ENCODE assay signal across 11 mouse cellular contexts in the genomic region with DNA sequence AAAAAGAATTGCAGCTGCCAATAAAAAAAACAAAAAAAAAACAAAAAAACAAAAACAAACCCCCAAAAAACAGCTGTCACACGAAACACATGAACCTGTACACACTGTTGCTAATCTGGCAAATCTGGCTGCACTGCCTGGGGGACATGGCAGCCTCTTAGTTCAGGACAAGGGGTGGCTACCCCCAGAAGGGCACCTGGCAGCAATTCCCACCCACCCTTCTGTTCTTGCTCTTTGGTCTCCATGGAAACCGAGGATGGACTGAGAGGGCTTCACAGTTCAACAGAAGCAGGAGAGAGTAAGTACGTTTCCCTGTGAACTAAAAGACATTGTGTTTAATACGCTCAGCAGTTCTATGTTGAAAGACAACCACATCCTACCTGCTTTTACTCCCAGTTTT. TPM values are rescaled to one million over a fixed set of nuclear protein-coding genes. Genes with fewer than 3 reads are reported as not detected.
A peak's percentile ranks its signal among the peaks of the same experiment; 100 is the strongest.
DNase-seq lines count a peak whose midpoint lies in the region; ATAC-seq lines count a peak whose summit lies in the region.
"Had no signal": no experiment of that assay in that cellular context is flagged by ENCODE, and none has a peak within 500 bp of the region (broad histone marks: within the 10 kb centered on the region; RNA-seq: fewer than 3 reads in every experiment).

No protein-coding gene starts in this region.

- peaks cover 55% of the 10 kb centered on the region for H3K27me3 ChIP-seq in heart, embryonic 16.5 days (ENCODE audit: control insufficient read depth, insufficient read depth, low read length)
- H3K27me3 ChIP-seq in heart, embryonic 10.5 days (ENCODE audit: insufficient read depth, poor library complexity, severe bottlenecking): peaks cover 66% of the 10 kb centered on the region
- no peaks in the 10 kb centered on the region for H3K27me3 ChIP-seq in embryonic facial prominence, embryonic 13.5 days
- no peaks in the 10 kb centered on the region for H3K27me3 ChIP-seq in forebrain, embryonic 15.5 days
- H3K27me3 ChIP-seq in midbrain, embryonic 14.5 days (ENCODE audit: control insufficient read depth, insufficient read depth, low read length): no peaks in the 10 kb centered on the region
- no peaks in the 10 kb centered on the region for H3K27me3 ChIP-seq in kidney, embryonic 15.5 days

- H3K27ac ChIP-seq in heart, embryonic 16.5 days (ENCODE audit: low read length): no peak overlapping the region
- no peak overlapping the region for H3K27ac ChIP-seq in heart, embryonic 10.5 days
- no peak overlapping the region for H3K27ac ChIP-seq in embryonic facial prominence, embryonic 13.5 days
- peak overlapping the region; percentile 71 for H3K27ac ChIP-seq in forebrain, embryonic 15.5 days (replicated peaks)
- H3K27ac ChIP-seq in midbrain, embryonic 14.5 days (replicated peaks; ENCODE audit: low read depth, low read length): peak overlapping the region; percentile 64; the same call in 1 of the 2 replicates
- H3K27ac ChIP-seq in kidney, embryonic 15.5 days: no peak overlapping the region

- DNase-seq in heart, embryonic 10.5 days (ENCODE audit: low spot score): no peak
- peak; percentile 67 for DNase-seq in midbrain, embryonic 14.5 days
- no peak for DNase-seq in right cerebral cortex, postnatal 4 days
- DNase-seq in thymus, postnatal 25 days: no peak
- DNase-seq: kidney, adult 8-10 months had no signal

- no peaks in the 10 kb centered on the region for H3K9me3 ChIP-seq in heart, embryonic 16.5 days (replicated peaks; ENCODE audit: control insufficient read depth, low read length)
- no peaks in the 10 kb centered on the region for H3K9me3 ChIP-seq in heart, embryonic 10.5 days
- no peaks in the 10 kb centered on the region for H3K9me3 ChIP-seq in embryonic facial prominence, embryonic 13.5 days
- H3K9me3 ChIP-seq in forebrain, embryonic 15.5 days: no peaks in the 10 kb centered on the region
- H3K9me3 ChIP-seq in midbrain, embryonic 14.5 days (ENCODE audit: control insufficient read depth, low read length): no peaks in the 10 kb centered on the region
- no peaks in the 10 kb centered on the region for H3K9me3 ChIP-seq in kidney, embryonic 15.5 days (replicated peaks)
- H3K9me3 ChIP-seq: megakaryocyte, embryonic 14.5 days had no signal

- 46% methylated on average over 4 of the region's 4 CpGs for WGBS in heart, embryonic 16.5 days
- WGBS in heart, embryonic 10.5 days: 30% methylated on average over 4 of the region's 4 CpGs
- WGBS in embryonic facial prominence, embryonic 13.5 days: 29% methylated on average over 4 of the region's 4 CpGs
- WGBS in forebrain, embryonic 15.5 days: 13% methylated on average over 4 of the region's 4 CpGs
- WGBS in midbrain, embryonic 14.5 days: 6% methylated on average over 4 of the region's 4 CpGs
- WGBS in kidney, embryonic 15.5 days: 36% methylated on average over 4 of the region's 4 CpGs

- H3K9ac ChIP-seq in heart, embryonic 16.5 days (ENCODE audit: low read length): no peak overlapping the region
- 0 out of 2 replicates have a peak overlapping the region, but pooled peaks have one; percentile 11 for H3K9ac ChIP-seq in embryonic facial prominence, embryonic 13.5 days
- H3K9ac ChIP-seq in forebrain, embryonic 15.5 days (replicated peaks): no peak overlapping the region
- 0 out of 2 replicates have a peak overlapping the region, but pooled peaks have one; percentile 13 for H3K9ac ChIP-seq in midbrain, embryonic 14.5 days (replicated peaks; ENCODE audit: low read length)
- no peak overlapping the region for H3K9ac ChIP-seq in kidney, embryonic 15.5 days

- peaks cover 9% of the 10 kb centered on the region; the same call in 1 of the 2 replicates for H3K36me3 ChIP-seq in heart, embryonic 16.5 days (ENCODE audit: control insufficient read depth, insufficient read depth)
- H3K36me3 ChIP-seq in heart, embryonic 10.5 days: peaks cover 36% of the 10 kb centered on the region
- peaks cover 34% of the 10 kb centered on the region for H3K36me3 ChIP-seq in embryonic facial prominence, embryonic 13.5 days
- no peaks in the 10 kb centered on the region for H3K36me3 ChIP-seq in forebrain, embryonic 15.5 days
- peaks cover 21% of the 10 kb centered on the region for H3K36me3 ChIP-seq in midbrain, embryonic 14.5 days (ENCODE audit: control insufficient read depth, insufficient read depth, low read length)
- peaks cover 42% of the 10 kb centered on the region for H3K36me3 ChIP-seq in kidney, embryonic 15.5 days

- H3K4me1 ChIP-seq in heart, embryonic 16.5 days (ENCODE audit: control insufficient read depth, insufficient read depth, low read length): peaks cover 18% of the 10 kb centered on the region
- H3K4me1 ChIP-seq in heart, embryonic 10.5 days: peaks cover 39% of the 10 kb centered on the region
- peaks cover 22% of the 10 kb centered on the region for H3K4me1 ChIP-seq in embryonic facial prominence, embryonic 13.5 days
- peaks cover 35% of the 10 kb centered on the region for H3K4me1 ChIP-seq in forebrain, embryonic 15.5 days
- H3K4me1 ChIP-seq in midbrain, embryonic 14.5 days (ENCODE audit: control insufficient read depth, insufficient read depth, low read length): peaks cover 28% of the 10 kb centered on the region
- peaks cover 17% of the 10 kb centered on the region for H3K4me1 ChIP-seq in kidney, embryonic 15.5 days

- no peak for ATAC-seq in heart, embryonic 16.5 days (replicated peaks; ENCODE audit: extremely low read depth, insufficient read depth, low FRiP score)
- ATAC-seq in embryonic facial prominence, embryonic 13.5 days (ENCODE audit: insufficient number of reproducible peaks, insufficient read depth, low FRiP score, low TSS enrichment, low read depth): no peak
- ATAC-seq in forebrain, embryonic 15.5 days (replicated peaks): no peak
- ATAC-seq in midbrain, embryonic 14.5 days (ENCODE audit: low FRiP score, low TSS enrichment): no peak
- no peak for ATAC-seq in kidney, embryonic 15.5 days (replicated peaks; ENCODE audit: low FRiP score)

- H3K4me2 ChIP-seq in heart, embryonic 16.5 days (ENCODE audit: low read depth, low read length): 0 out of 2 replicates have a peak overlapping the region, but pooled peaks have one; percentile 15
- H3K4me2 ChIP-seq in embryonic facial prominence, embryonic 13.5 days: no peak overlapping the region
- H3K4me2 ChIP-seq in forebrain, embryonic 15.5 days (replicated peaks): peak overlapping the region; percentile 22
- H3K4me2 ChIP-seq in midbrain, embryonic 14.5 days (ENCODE audit: low read length): 0 out of 2 replicates have a peak overlapping the region, but pooled peaks have one; percentile 19
- H3K4me2 ChIP-seq in kidney, embryonic 15.5 days: no peak overlapping the region

- H3K4me3 ChIP-seq in heart, embryonic 16.5 days (ENCODE audit: low read length): no peak overlapping the region
- no peak overlapping the region for H3K4me3 ChIP-seq in heart, embryonic 10.5 days
- H3K4me3 ChIP-seq in embryonic facial prominence, embryonic 13.5 days: no peak overlapping the region
- H3K4me3 ChIP-seq in forebrain, embryonic 15.5 days: no peak overlapping the region
- H3K4me3 ChIP-seq in midbrain, embryonic 14.5 days (replicated peaks; ENCODE audit: low read depth, low read length): no peak overlapping the region
- no peak overlapping the region for H3K4me3 ChIP-seq in kidney, embryonic 15.5 days (replicated peaks)
- H3K4me3 ChIP-seq: erythroblast, embryonic 14.5 days; megakaryocyte, embryonic 14.5 days had no signal

RNA-seq across cellular contexts. Expression of gene Dbn1, which starts 7.8 kb away (rescaled TPM):
- 59.4 and 62.5 TPM in 2 replicates for polyA plus RNA-seq in heart, embryonic 16.5 days (2015; fragmentation: Nextera tagmentation; extraction: Ambion mirVana)
- polyA plus RNA-seq in heart, embryonic 10.5 days (2016; fragmentation: Nextera tagmentation; extraction: Ambion mirVana): 101 and 166 TPM in 2 replicates
- 275 and 276 TPM in 2 replicates for polyA plus RNA-seq in embryonic facial prominence, embryonic 13.5 days (2015; fragmentation: Nextera tagmentation; extraction: Ambion mirVana)
- polyA plus RNA-seq in forebrain, embryonic 15.5 days (2015; fragmentation: Nextera tagmentation; extraction: Ambion mirVana): 732 and 750 TPM in 2 replicates
- polyA plus RNA-seq in midbrain, embryonic 14.5 days (2014; fragmentation: Nextera tagmentation; extraction: Ambion mirVana): 509 and 557 TPM in 2 replicates
- 168 and 193 TPM in 2 replicates for polyA plus RNA-seq in kidney, embryonic 15.5 days (2015; fragmentation: Nextera tagmentation; extraction: Ambion mirVana)

RNA-seq across cellular contexts. Expression of gene Pdlim7, which starts 17.8 kb away (rescaled TPM):
- polyA plus RNA-seq in heart, embryonic 16.5 days (2015; fragmentation: Nextera tagmentation; extraction: Ambion mirVana): 229 and 248 TPM in 2 replicates
- polyA plus RNA-seq in heart, embryonic 10.5 days (2016; fragmentation: Nextera tagmentation; extraction: Ambion mirVana): 397 and 462 TPM in 2 replicates
- 105 and 119 TPM in 2 replicates for polyA plus RNA-seq in embryonic facial prominence, embryonic 13.5 days (2015; fragmentation: Nextera tagmentation; extraction: Ambion mirVana)
- polyA plus RNA-seq in forebrain, embryonic 15.5 days (2015; fragmentation: Nextera tagmentation; extraction: Ambion mirVana): 135 and 138 TPM in 2 replicates
- polyA plus RNA-seq in midbrain, embryonic 14.5 days (2014; fragmentation: Nextera tagmentation; extraction: Ambion mirVana): 126 and 154 TPM in 2 replicates
- 141 and 169 TPM in 2 replicates for polyA plus RNA-seq in kidney, embryonic 15.5 days (2015; fragmentation: Nextera tagmentation; extraction: Ambion mirVana)

RNA-seq across cellular contexts. Expression of gene Prr7, which starts 31.6 kb away (rescaled TPM):
- 0.25 and 0.28 TPM in 2 replicates for polyA plus RNA-seq in heart, embryonic 16.5 days (2015; fragmentation: Nextera tagmentation; extraction: Ambion mirVana)
- polyA plus RNA-seq in heart, embryonic 10.5 days (2016; fragmentation: Nextera tagmentation; extraction: Ambion mirVana): 0.17 and 0.21 TPM in 2 replicates
- polyA plus RNA-seq in embryonic facial prominence, embryonic 13.5 days (2015; fragmentation: Nextera tagmentation; extraction: Ambion mirVana): 0.96 and 1.2 TPM in 2 replicates
- 3.2 and 3.4 TPM in 2 replicates for polyA plus RNA-seq in forebrain, embryonic 15.5 days (2015; fragmentation: Nextera tagmentation; extraction: Ambion mirVana)
- 7.0 and 34.3 TPM in 2 replicates for polyA plus RNA-seq in midbrain, embryonic 14.5 days (2014; fragmentation: Nextera tagmentation; extraction: Ambion mirVana)
- 0.70 and 0.75 TPM in 2 replicates for polyA plus RNA-seq in kidney, embryonic 15.5 days (2015; fragmentation: Nextera tagmentation; extraction: Ambion mirVana)

RNA-seq across cellular contexts. Expression of gene Dok3, which starts 33.4 kb away (rescaled TPM):
- polyA plus RNA-seq in heart, embryonic 16.5 days (2015; fragmentation: Nextera tagmentation; extraction: Ambion mirVana): 1.9 and 2.2 TPM in 2 replicates
- 0.57 and 2.4 TPM in 2 replicates for polyA plus RNA-seq in heart, embryonic 10.5 days (2016; fragmentation: Nextera tagmentation; extraction: Ambion mirVana)
- polyA plus RNA-seq in embryonic facial prominence, embryonic 13.5 days (2015; fragmentation: Nextera tagmentation; extraction: Ambion mirVana): 2.3 and 2.8 TPM in 2 replicates
- 3.6 and 4.0 TPM in 2 replicates for polyA plus RNA-seq in forebrain, embryonic 15.5 days (2015; fragmentation: Nextera tagmentation; extraction: Ambion mirVana)
- 3.4 and 4.0 TPM in 2 replicates for polyA plus RNA-seq in midbrain, embryonic 14.5 days (2014; fragmentation: Nextera tagmentation; extraction: Ambion mirVana)
- 2.9 and 3.0 TPM in 2 replicates for polyA plus RNA-seq in kidney, embryonic 15.5 days (2015; fragmentation: Nextera tagmentation; extraction: Ambion mirVana)

RNA-seq across cellular contexts. Expression of gene Ddx41, which starts 40.8 kb away (rescaled TPM):
- 31.9 and 32.1 TPM in 2 replicates for polyA plus RNA-seq in heart, embryonic 16.5 days (2015; fragmentation: Nextera tagmentation; extraction: Ambion mirVana)
- polyA plus RNA-seq in heart, embryonic 10.5 days (2016; fragmentation: Nextera tagmentation; extraction: Ambion mirVana): 43.4 and 64.1 TPM in 2 replicates
- 73.0 and 80.0 TPM in 2 replicates for polyA plus RNA-seq in embryonic facial prominence, embryonic 13.5 days (2015; fragmentation: Nextera tagmentation; extraction: Ambion mirVana)
- polyA plus RNA-seq in forebrain, embryonic 15.5 days (2015; fragmentation: Nextera tagmentation; extraction: Ambion mirVana): 67.2 and 68.4 TPM in 2 replicates
- 56.2 and 57.6 TPM in 2 replicates for polyA plus RNA-seq in midbrain, embryonic 14.5 days (2014; fragmentation: Nextera tagmentation; extraction: Ambion mirVana)
- 80.4 and 87.4 TPM in 2 replicates for polyA plus RNA-seq in kidney, embryonic 15.5 days (2015; fragmentation: Nextera tagmentation; extraction: Ambion mirVana)

Comparison
In these comparisons a context has a peak if more than half of its experiments do, and no peak if none do; other contexts are left out.
1. H3K27ac ChIP-seq: peak in forebrain, embryonic 15.5 days (single experiment) and midbrain, embryonic 14.5 days (single experiment); none in heart, embryonic 16.5 days (single experiment), heart, embryonic 10.5 days (single experiment), embryonic facial prominence, embryonic 13.5 days (single experiment) and kidney, embryonic 15.5 days (single experiment).
2. H3K4me2 ChIP-seq: peak in heart, embryonic 16.5 days (single experiment), forebrain, embryonic 15.5 days (single experiment) and midbrain, embryonic 14.5 days (single experiment); none in embryonic facial prominence, embryonic 13.5 days (single experiment) and kidney, embryonic 15.5 days (single experiment).
3. H3K9ac ChIP-seq: peak in embryonic facial prominence, embryonic 13.5 days (single experiment) and midbrain, embryonic 14.5 days (single experiment); none in heart, embryonic 16.5 days (single experiment), forebrain, embryonic 15.5 days (single experiment) and kidney, embryonic 15.5 days (single experiment).